Mouse (Mus musculus): ENCODE results near the gene Babam1. TPM values are rescaled to one million over a fixed set of nuclear protein-coding genes. Genes with fewer than 3 reads are reported as not detected.

The Babam1 gene
- polyA plus RNA-seq, 1 experiment from 2014 or later: 96.6 TPM

DNA sequence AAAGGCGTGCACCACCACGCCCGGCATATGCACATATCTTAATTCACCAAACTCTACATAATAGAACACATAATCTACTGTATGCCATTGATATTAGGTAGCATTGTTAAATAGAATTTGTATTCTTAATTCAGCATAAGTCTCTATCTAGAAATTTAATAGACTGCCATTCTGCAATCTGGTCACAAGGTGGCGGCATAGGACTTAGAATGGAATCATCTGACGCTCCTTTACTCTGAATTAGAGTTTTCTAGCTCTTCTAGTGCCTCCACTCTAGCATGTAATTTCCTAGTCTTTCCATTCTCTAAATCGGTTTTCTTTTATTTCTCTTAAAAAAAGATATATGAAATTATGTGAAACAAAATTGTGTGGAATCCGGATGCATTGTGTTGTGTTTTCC is 44.7 kb downstream of the Babam1 start:
- H3K9ac ChIP-seq: no peak overlapping the region
- H3K4me1 ChIP-seq (replicated peaks): no peaks in the 10 kb centered on the region
- 0% methylated on average over 7 of the region's 7 CpGs for WGBS
- no peak overlapping the region for H3K4me3 ChIP-seq
- H3K27me3 ChIP-seq: peaks cover 11% of the 10 kb centered on the region
- no peak overlapping the region for H3K27ac ChIP-seq (replicated peaks)
- H3K36me3 ChIP-seq: no peaks in the 10 kb centered on the region
- H3K9me3 ChIP-seq: no peaks in the 10 kb centered on the region
- no peak for ATAC-seq (ENCODE audit: low read depth)
- no peak overlapping the region for H3K4me2 ChIP-seq

GRCm38 (mm10) chr8:71445096-71445495 is 48.4 kb downstream of the Babam1 start:
- peaks cover 11% of the 10 kb centered on the region for H3K27me3 ChIP-seq
- no peaks in the 10 kb centered on the region for H3K4me1 ChIP-seq (replicated peaks)
- H3K9ac ChIP-seq: no peak overlapping the region
- 85% methylated on average over 7 of the region's 7 CpGs for WGBS
- H3K27ac ChIP-seq (replicated peaks): no peak overlapping the region
- H3K4me3 ChIP-seq: no peak overlapping the region
- H3K4me2 ChIP-seq: no peak overlapping the region
- H3K36me3 ChIP-seq: no peaks in the 10 kb centered on the region
- no peaks in the 10 kb centered on the region for H3K9me3 ChIP-seq
- no peak for ATAC-seq (ENCODE audit: low read depth)

- Histone ChIP-seq H3K27me3 (no peaks in the 10 kb centered on the region; the same call in 1 of the 2 replicates), H3K9ac (no peak overlapping the region), H3K4me2 (no peak overlapping the region), H3K4me1 (replicated peaks) (no peaks in the 10 kb centered on the region), H3K4me3 (no peak overlapping the region), H3K36me3 (peaks cover 2% of the 10 kb centered on the region), H3K27ac (replicated peaks) (no peak overlapping the region), H3K9me3 (no peaks in the 10 kb centered on the region)
- no peak for ATAC-seq (ENCODE audit: low read depth)
- 61% methylated on average over 4 of the region's 4 CpGs for WGBS
These were observed 54.7 kb downstream of the Babam1 start for GRCm38 (mm10) chr8:71451337-71451736.

DNA sequence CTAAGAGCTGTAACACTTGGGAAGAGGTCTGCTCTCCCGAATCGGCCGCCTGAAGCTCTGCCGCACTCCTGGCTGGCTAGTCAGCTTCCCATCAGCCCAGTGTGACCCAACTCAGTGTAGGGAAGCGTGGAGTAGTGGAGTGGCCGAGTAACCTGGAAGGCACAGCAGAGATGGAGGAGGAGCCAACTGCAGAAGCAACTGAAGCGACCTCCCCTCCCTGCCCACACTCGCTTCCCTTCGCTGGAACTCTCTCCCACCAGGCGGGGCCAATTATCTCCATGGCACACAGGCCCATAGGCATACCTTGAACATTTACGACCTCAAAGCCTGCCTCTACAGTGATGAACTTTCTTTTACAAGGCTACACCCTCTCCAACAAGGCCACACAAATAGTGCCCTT is 55.1 kb downstream of the Babam1 start:
- H3K4me2 ChIP-seq: no peak overlapping the region
- no peaks in the 10 kb centered on the region; the same call in 1 of the 2 replicates for H3K27me3 ChIP-seq
- H3K9ac ChIP-seq: no peak overlapping the region
- ATAC-seq (ENCODE audit: low read depth): no peak
- no peaks in the 10 kb centered on the region for H3K9me3 ChIP-seq
- H3K4me3 ChIP-seq: no peak overlapping the region
- peaks cover 6% of the 10 kb centered on the region for H3K36me3 ChIP-seq
- WGBS: 41% methylated on average over 11 of the region's 11 CpGs
- H3K27ac ChIP-seq (replicated peaks): no peak overlapping the region
- H3K4me1 ChIP-seq (replicated peaks): no peaks in the 10 kb centered on the region

DNA sequence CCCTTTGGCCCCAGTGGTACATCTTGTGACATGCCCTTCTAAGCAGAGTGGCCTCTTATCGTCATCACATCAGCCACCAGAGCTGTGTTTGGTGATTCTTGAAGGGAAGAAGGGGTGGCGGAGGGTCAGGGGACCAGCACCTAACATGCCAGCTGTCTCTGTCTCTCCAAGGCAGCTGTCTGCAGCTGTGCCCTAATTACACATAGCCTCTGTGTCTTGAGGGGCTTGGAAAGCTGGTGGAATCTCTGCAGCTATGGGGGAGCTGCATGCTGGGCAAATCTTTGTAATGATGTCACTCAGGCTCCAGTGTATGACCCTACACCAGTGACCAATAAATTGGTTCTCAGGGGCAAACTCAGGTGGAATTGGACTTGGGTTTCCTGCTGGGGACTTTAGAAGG is 56.0 kb downstream of the Babam1 start:
- H3K9me3 ChIP-seq: no peaks in the 10 kb centered on the region
- no peak overlapping the region for H3K4me3 ChIP-seq
- no peak overlapping the region for H3K4me2 ChIP-seq
- no peak overlapping the region for H3K27ac ChIP-seq (replicated peaks)
- WGBS: 90% methylated on average over 2 of the region's 2 CpGs
- H3K36me3 ChIP-seq: peaks cover 15% of the 10 kb centered on the region
- H3K9ac ChIP-seq: no peak overlapping the region
- no peak for ATAC-seq (ENCODE audit: low read depth)
- H3K27me3 ChIP-seq: no peaks in the 10 kb centered on the region; the same call in 1 of the 2 replicates
- H3K4me1 ChIP-seq (replicated peaks): no peaks in the 10 kb centered on the region

Other genes starting within 250 kb of the Babam1 start
- gene Myo9b, start 124.1 kb upstream of the Babam1 start, polyA plus RNA-seq (2015; fragmentation: Nextera tagmentation; extraction: Ambion mirVana): 17.9 and 18.6 TPM in 2 replicates
- gene Haus8, start 123.9 kb upstream of the Babam1 start, polyA plus RNA-seq (2015; fragmentation: Nextera tagmentation; extraction: Ambion mirVana): 51.9 and 64.3 TPM in 2 replicates
- gene Use1, start 30.0 kb upstream of the Babam1 start, polyA plus RNA-seq (2015; fragmentation: Nextera tagmentation; extraction: Ambion mirVana): 109 and 111 TPM in 2 replicates
- 4.3 and 6.0 TPM in 2 replicates for gene Ocel1, start 25.6 kb upstream of the Babam1 start, polyA plus RNA-seq (2015; fragmentation: Nextera tagmentation; extraction: Ambion mirVana)
- 27.9 and 30.3 TPM in 2 replicates for gene Nr2f6, start 14.9 kb upstream of the Babam1 start, polyA plus RNA-seq (2015; fragmentation: Nextera tagmentation; extraction: Ambion mirVana)
- gene Ushbp1, start 1.1 kb upstream of the Babam1 start, polyA plus RNA-seq (2015; fragmentation: Nextera tagmentation; extraction: Ambion mirVana): 6.1 and 7.3 TPM in 2 replicates
- 8.2 and 8.4 TPM in 2 replicates for gene Ankle1, start 9.1 kb downstream of the Babam1 start, polyA plus RNA-seq (2015; fragmentation: Nextera tagmentation; extraction: Ambion mirVana)
- 127 and 145 TPM in 2 replicates for gene Abhd8, start 66.8 kb downstream of the Babam1 start, polyA plus RNA-seq (2015; fragmentation: Nextera tagmentation; extraction: Ambion mirVana)
- gene Mrpl34, start 68.1 kb downstream of the Babam1 start, polyA plus RNA-seq (2015; fragmentation: Nextera tagmentation; extraction: Ambion mirVana): 208 and 237 TPM in 2 replicates
- 217 and 231 TPM in 2 replicates for gene Dda1, start 72.3 kb downstream of the Babam1 start, polyA plus RNA-seq (2015; fragmentation: Nextera tagmentation; extraction: Ambion mirVana)
- 6.1 and 7.8 TPM in 2 replicates for gene Ano8, start 89.1 kb downstream of the Babam1 start, polyA plus RNA-seq (2015; fragmentation: Nextera tagmentation; extraction: Ambion mirVana)
- 12.0 and 15.5 TPM in 2 replicates for gene Gtpbp3, start 91.2 kb downstream of the Babam1 start, polyA plus RNA-seq (2015; fragmentation: Nextera tagmentation; extraction: Ambion mirVana)
- 20.8 and 22.2 TPM in 2 replicates for gene Plvap, start 114.9 kb downstream of the Babam1 start, polyA plus RNA-seq (2015; fragmentation: Nextera tagmentation; extraction: Ambion mirVana)
- 0.17 and 0.24 TPM in 2 replicates for gene Ccdc194, start 128.8 kb downstream of the Babam1 start, polyA plus RNA-seq (2015; fragmentation: Nextera tagmentation; extraction: Ambion mirVana)
- 16.0 and 23.4 TPM in 2 replicates for gene Bst2, start 140.6 kb downstream of the Babam1 start, polyA plus RNA-seq (2015; fragmentation: Nextera tagmentation; extraction: Ambion mirVana)
- 56.2 and 60.7 TPM in 2 replicates for gene Mvb12a, start 146.1 kb downstream of the Babam1 start, polyA plus RNA-seq (2015; fragmentation: Nextera tagmentation; extraction: Ambion mirVana)
- 0.25 TPM in 1 of 2 replicates, not detected in the other for gene Tmem221, start 162.0 kb downstream of the Babam1 start, polyA plus RNA-seq (2015; fragmentation: Nextera tagmentation; extraction: Ambion mirVana)
- gene Nxnl1, start 169.7 kb downstream of the Babam1 start, polyA plus RNA-seq (2015; fragmentation: Nextera tagmentation; extraction: Ambion mirVana): not detected in 2 replicates
- gene Slc27a1, start 172.0 kb downstream of the Babam1 start, polyA plus RNA-seq (2015; fragmentation: Nextera tagmentation; extraction: Ambion mirVana): 81.7 and 82.0 TPM in 2 replicates
- gene Pgls, start 195.3 kb downstream of the Babam1 start, polyA plus RNA-seq (2015; fragmentation: Nextera tagmentation; extraction: Ambion mirVana): 191 and 213 TPM in 2 replicates
- gene Fam129c, start 200.8 kb downstream of the Babam1 start, polyA plus RNA-seq (2015; fragmentation: Nextera tagmentation; extraction: Ambion mirVana): 7.8 and 8.5 TPM in 2 replicates
- gene Colgalt1, start 214.1 kb downstream of the Babam1 start, polyA plus RNA-seq (2015; fragmentation: Nextera tagmentation; extraction: Ambion mirVana): 66.8 and 67.2 TPM in 2 replicates

Data from neural tube, embryonic 13.5 days (tissue).